Mouse (Mus musculus) forelimb bud, embryonic 11.5 days (tissue): ENCODE results near the gene Rarres2.
A peak's percentile ranks its signal among the peaks of the same experiment; 100 is the strongest.
"Not testable (repeated sequence)": the region's sequence is repeated elsewhere in the genome, so short reads cannot be mapped to it uniquely, and the experiment has no call there.

Experiments used
- DNase-seq: peaks from one replicate; pipeline ENCODE4 v3.0.0-alpha.2; 2012; ENCODE audit warnings: low read depth, low spot score

Rarres2 gene

GRCm38 (mm10) chr6:48540721-48541120, 31.9 kb downstream of the Rarres2 start:
- no peak for DNase-seq

- DNase-seq: no peak
Measured at GRCm38 (mm10) chr6:48539860-48540259, 32.7 kb downstream of the Rarres2 start.

- DNase-seq: peak; percentile 87
Measured at GRCm38 (mm10) chr6:48538841-48539737, 33.5 kb downstream of the Rarres2 start.

GRCm38 (mm10) chr6:48537105-48537954, 35.3 kb downstream of the Rarres2 start, which contains the start of gene Atp6v0e2:
Gene Atp6v0e2, plus strand, starts transcription at chr6:48537615.
- peak; percentile 85 for DNase-seq

- no peak for DNase-seq
Measured at GRCm38 (mm10) chr6:48536091-48536490, 36.5 kb downstream of the Rarres2 start.

GRCm38 (mm10) chr6:48534913-48535312, 37.7 kb downstream of the Rarres2 start:
- no peak for DNase-seq

- no peak for DNase-seq
Measured at GRCm38 (mm10) chr6:48533475-48533874, 39.1 kb downstream of the Rarres2 start.

- no peak for DNase-seq
Measured at GRCm38 (mm10) chr6:48530862-48531261, 41.7 kb downstream of the Rarres2 start.

GRCm38 (mm10) chr6:48529871-48530440, 42.6 kb downstream of the Rarres2 start:
- DNase-seq: no peak

- no peak for DNase-seq
Measured at GRCm38 (mm10) chr6:48529261-48529660, 43.3 kb downstream of the Rarres2 start.

- DNase-seq: no peak
Measured at GRCm38 (mm10) chr6:48527901-48528300, 44.7 kb downstream of the Rarres2 start.

- not testable (repeated sequence) for DNase-seq
Measured at GRCm38 (mm10) chr6:48524882-48525281, 47.7 kb downstream of the Rarres2 start.
